Mouse (Mus musculus) spleen, adult 2 months (tissue): ENCODE data around the gene Grasp.

Experiments used
- CTCF ChIP-seq: fragments of 200-500 bp; IDR thresholded peaks from 2 replicates; pipeline ENCODE4 v1.5.1; 2011; ENCODE audit warnings: mild to moderate bottlenecking, inconsistent platforms; ENCODE audit not compliant: insufficient read depth, insufficient read length, insufficient replicate concordance; ENCODE audit errors: extremely low read depth
- POLR2A ChIP-seq: fragments of 200-500 bp; IDR thresholded peaks from 2 replicates; pipeline ENCODE4 v1.6.1; 2011; ENCODE audit warnings: low read depth, low read length, inconsistent platforms

- no peak for TF ChIP-seq POLR2A
- no peak for TF ChIP-seq CTCF
Observed at GRCm38 (mm10) chr15:101260387-101260786, 36.4 kb downstream of the Grasp start.
